Mouse (Mus musculus): ENCODE data around the gene Taok3.
"Not testable (repeated sequence)": the region's sequence is repeated elsewhere in the genome, so short reads cannot be mapped to it uniquely, and the experiment has no call there.

Gene Taok3

DNA sequence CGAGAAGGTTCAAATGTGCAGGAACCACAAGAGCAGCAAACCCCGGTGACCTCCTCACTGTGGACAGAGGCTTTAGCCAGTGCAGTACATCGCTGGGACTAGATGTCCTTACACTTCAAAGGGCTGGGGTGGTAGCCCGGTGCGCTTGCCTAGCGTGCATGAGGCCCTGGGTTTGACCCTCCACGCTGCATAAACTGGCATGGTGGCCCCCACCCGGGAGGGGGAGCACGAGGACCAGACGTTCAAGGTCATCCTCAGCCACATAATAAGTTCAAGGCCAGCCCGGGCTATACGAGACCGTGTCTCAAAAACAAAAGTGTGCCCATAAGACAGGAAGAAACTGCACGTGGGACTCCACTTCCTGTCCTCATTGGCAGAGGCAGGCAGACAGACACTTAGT, 148.0 kb downstream of the Taok3 start:
- peak; percentile 24 for DNase-seq (ENCODE audit: low read depth)

GRCm38 (mm10) chr5:117268749-117269148, 148.8 kb downstream of the Taok3 start:
- DNase-seq (ENCODE audit: low read depth): no peak

GRCm38 (mm10) chr5:117269395-117269794, 149.5 kb downstream of the Taok3 start:
- no peak for DNase-seq (ENCODE audit: low read depth)

- no peak for DNase-seq (ENCODE audit: low read depth)
Measured at GRCm38 (mm10) chr5:117271945-117272344, 152.0 kb downstream of the Taok3 start.

DNA sequence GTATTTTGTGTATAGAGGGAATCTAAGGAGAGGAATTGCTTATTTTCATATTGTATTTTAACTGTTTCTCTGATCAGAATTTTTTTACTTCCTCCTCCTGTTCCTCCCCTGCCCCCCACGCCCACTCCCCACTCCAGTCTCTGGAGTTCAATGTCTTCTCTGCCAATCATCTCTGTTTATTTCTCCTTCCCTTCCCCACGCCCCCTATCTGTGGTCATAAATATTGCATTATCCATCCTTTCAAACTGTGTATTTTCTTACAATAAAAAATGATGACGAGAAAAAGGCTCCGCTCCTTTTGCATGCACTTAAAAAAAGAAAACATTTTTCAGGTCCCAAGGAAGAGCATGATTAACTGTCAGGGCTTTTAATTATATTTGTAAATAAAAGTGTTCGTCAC, 154.9 kb downstream of the Taok3 start:
- peak; percentile 24 for DNase-seq (ENCODE audit: low read depth)

GRCm38 (mm10) chr5:117277784-117278183, 157.9 kb downstream of the Taok3 start:
- peak; percentile 33 for DNase-seq (ENCODE audit: low read depth)

GRCm38 (mm10) chr5:117278809-117279668, 159.1 kb downstream of the Taok3 start:
- DNase-seq (ENCODE audit: low read depth): no peak

GRCm38 (mm10) chr5:117279669-117280050, 159.7 kb downstream of the Taok3 start:
- DNase-seq (ENCODE audit: low read depth): no peak

GRCm38 (mm10) chr5:117281536-117281935, 161.6 kb downstream of the Taok3 start:
- DNase-seq (ENCODE audit: low read depth): peak; percentile 39

DNA sequence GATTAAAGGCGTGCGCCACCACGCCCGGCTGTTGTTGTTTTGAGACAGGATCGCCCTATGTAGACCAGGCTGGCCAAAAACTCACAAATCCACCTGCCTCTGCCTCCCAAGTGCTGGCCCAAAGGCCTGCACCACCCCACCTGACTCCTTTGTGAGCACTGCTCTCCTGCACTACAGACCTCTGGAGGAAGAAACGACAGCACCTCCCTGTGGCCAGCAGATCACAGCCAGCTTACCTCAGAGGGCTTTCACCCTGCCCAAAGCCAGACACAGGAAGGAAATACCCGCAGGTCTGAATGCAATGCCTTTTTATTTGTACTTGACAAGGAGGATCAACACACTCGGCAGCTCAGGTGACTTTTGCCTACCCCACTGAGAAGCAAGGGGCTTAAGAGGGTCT, 162.4 kb downstream of the Taok3 start:
- peak; percentile 51 for DNase-seq (ENCODE audit: low read depth)

GRCm38 (mm10) chr5:117284029-117284428, 164.1 kb downstream of the Taok3 start:
- DNase-seq (ENCODE audit: low read depth): no peak

DNA sequence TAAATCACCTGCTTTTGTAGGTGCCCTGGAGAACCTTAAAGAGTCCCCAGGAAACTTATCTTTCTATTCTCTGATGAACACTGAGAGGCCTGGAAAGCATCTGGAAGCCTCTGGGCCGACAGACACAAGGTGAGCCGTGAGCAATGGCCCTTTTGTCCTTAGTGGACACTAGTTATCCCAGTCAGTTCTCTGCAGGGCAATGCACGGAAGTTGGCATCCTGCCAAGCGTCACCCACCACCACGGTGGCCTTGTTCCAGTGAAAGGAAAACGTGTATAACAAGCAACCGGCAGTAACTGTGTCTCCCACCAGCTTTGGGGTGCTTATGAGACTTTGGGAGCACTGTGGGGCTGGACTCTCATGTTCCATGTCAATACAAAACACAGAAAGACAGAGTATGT, 164.8 kb downstream of the Taok3 start:
- no peak for DNase-seq (ENCODE audit: low read depth)

GRCm38 (mm10) chr5:117285266-117285665, 165.3 kb downstream of the Taok3 start:
- DNase-seq (ENCODE audit: low read depth): no peak

DNA sequence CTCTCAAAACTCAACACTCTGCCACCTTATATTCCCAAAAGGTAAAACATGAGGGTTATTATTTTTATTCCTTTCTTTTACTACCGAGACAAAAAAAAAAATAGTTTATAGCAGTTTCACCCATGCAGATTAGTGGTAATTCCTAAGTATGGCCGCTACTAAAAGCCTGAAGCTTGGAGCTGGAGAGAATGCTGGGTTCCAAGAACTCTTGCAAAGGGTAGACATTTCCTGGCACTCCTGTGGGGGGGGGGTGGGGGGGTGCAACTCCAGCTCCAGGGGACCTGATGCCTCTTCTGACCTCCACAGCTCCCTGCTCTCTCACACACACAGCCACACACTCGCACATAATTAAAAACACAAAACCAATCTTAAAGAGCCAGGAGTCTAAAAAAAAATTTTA, 166.4 kb downstream of the Taok3 start:
- DNase-seq (ENCODE audit: low read depth): no peak

GRCm38 (mm10) chr5:117286831-117287822, 167.2 kb downstream of the Taok3 start, which contains the start of gene Pebp1:
Gene Pebp1, minus strand, starts transcription at chr5:117287625.
- peak; percentile 94 for DNase-seq (ENCODE audit: low read depth)

DNA sequence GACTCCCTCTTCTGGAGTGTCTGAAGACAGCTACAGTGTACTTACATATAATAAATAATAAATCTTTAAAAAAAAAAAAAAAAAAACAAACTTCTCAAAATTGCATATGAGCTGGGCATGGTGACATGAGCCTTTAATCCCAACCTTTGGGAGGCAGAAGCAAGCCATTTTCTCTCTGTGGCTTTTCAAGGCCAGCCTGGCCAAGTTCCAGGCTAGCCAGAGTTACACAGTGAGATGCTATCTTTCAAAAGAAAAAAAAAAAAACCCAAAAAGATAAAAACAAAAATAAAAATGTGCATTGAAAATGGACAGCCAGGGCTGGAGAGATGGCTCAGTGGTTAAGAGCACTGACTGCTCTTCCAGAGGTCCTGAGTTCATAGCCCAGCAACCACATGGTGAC, 169.7 kb downstream of the Taok3 start:
- DNase-seq (ENCODE audit: low read depth): peak; percentile 63

DNA sequence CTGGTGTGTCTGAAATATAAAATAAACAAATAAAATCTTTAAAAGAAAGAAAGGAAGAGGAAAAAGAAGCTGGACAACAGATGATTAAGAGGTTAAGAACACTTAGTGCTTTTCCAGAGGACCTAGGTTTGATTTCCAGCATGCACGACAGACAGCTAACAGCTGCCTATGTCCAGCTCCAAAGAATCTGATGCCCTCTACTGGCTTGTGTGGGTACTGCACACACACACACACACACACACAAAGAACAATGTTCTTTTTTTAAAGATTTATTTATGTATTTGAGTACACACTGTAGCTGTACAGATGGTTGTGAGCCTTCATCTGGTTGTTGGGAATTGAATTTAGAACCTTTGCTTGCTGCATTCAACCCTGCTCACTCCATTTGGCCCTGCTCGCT, 170.2 kb downstream of the Taok3 start:
- peak; percentile 28 for DNase-seq (ENCODE audit: low read depth)

DNA sequence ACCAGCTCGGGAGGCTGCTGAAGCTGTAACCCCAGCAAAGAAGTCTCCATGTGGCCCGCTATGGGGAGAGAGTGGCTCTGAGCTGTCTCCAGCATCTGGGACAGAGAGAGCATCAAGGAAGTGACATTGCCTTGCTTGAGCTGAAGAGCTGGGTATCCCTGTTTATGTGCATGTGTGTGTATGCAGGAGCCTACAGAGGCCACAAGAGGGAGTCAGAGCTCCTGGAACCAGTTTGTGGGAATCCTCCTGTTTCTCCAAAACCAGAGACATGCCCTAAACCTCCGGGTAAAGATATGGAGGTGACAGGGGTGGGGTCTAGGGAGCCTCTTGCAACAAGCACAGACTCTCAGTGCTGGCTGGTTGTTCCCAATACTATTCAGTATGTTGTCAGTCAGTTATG, 171.4 kb downstream of the Taok3 start:
- peak; percentile 39 for DNase-seq (ENCODE audit: low read depth)

- no peak for DNase-seq (ENCODE audit: low read depth)
Measured at GRCm38 (mm10) chr5:117292547-117292946, 172.6 kb downstream of the Taok3 start.

DNA sequence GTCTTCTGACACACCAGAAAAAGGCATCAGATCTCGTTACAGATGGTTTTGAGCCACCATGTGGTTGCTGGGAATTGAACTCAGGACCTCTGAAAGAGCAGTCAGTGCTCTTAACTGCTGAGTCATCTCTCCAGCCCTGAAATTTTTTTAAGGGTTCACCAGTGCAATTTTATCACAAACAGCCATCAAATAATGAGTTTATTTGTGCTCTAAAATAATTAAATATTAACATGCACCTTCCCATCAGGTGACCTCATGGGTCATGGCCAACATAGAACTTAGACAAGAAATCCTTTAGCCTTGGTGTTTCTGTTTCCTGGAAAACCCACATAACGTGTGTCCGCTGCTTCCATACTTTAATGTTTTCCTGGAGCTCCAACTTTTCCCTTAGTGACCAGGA, 173.8 kb downstream of the Taok3 start:
- DNase-seq (ENCODE audit: low read depth): not testable (repeated sequence)

GRCm38 (mm10) chr5:117295011-117295410, 175.1 kb downstream of the Taok3 start:
- no peak for DNase-seq (ENCODE audit: low read depth)

DNA sequence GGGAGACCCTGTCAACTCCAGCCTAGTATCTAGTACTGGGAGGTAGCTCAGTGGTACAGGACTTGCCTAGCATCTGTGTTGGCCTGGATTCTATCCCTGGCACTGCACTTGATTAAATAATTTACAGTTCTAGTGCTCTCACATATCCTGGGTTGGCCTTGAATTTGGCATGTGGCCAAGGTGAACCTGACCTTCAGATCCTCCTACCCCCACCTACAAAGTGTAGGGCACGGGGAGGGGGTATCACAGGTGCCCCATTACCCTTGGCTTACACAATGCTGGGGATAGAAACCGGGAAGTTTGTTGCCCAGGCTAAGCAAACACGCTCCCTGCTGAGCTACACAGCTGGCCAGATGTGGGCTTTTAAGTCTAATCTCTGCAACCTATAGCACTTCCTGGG, 183.0 kb downstream of the Taok3 start:
- DNase-seq (ENCODE audit: low read depth): no peak

Measured in 416B (cell line).